Mouse (Mus musculus): ENCODE measurements around the gene Olfr761.
"Not testable (repeated sequence)": the region's sequence is repeated elsewhere in the genome, so short reads cannot be mapped to it uniquely, and the experiment has no call there.

The Olfr761 gene

DNA sequence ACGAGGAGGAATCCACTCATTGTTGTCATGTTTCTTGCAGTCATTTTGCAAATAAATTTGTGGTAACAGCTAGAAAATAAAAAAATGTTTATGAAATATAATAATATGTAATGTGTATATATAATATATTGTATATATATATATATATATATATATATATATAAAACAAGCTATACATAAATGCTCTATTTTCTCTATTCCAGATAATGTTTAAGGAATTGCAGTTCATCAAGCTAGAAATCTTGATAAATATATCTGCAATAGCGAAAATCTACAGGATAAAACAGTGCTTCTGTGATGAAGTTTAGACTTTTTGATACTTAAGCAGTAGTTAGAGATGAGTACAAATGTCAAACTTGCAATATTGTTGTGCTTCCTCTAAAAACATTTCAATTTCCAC is at the start of gene Olfr761:
Gene Olfr761, minus strand, starts transcription at position 101 of the 400 bp plus-strand sequence.
- DNase-seq (ENCODE audit: low read depth, low spot score): no peak

DNA sequence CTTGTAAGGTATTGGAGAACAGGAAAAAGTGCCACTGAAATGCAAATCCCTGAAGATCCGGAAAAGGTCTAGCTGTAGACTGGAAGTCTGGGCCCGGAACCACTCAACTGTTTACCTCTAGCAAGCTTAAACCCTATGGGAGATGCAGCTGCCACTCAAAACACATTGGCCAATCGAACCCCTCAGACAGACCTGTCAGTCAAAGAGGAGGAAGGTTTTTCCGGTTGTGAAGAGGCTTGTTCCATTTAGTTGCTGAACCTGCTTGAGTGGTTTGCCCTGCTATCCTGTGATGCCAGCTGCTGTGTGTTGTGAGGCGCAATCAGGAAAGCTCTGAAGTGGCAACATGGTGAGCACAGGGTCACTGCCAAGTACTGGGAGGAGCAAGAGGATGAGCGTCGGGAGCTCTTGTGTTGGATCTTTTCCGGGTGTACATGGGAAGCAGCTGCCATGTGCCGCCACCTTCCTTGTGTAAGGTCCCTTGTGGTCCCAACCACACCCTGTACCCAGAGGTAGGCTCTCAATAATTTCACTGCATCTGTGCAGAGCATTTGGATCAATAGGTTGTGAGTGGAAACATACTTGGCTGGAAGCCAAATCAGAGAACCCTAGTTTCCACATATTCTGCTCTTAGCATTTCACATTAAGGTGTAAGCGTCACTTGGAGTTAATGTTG is 42.9 kb upstream of the Olfr761 start:
- no peak for DNase-seq (ENCODE audit: low read depth, low spot score)

DNA sequence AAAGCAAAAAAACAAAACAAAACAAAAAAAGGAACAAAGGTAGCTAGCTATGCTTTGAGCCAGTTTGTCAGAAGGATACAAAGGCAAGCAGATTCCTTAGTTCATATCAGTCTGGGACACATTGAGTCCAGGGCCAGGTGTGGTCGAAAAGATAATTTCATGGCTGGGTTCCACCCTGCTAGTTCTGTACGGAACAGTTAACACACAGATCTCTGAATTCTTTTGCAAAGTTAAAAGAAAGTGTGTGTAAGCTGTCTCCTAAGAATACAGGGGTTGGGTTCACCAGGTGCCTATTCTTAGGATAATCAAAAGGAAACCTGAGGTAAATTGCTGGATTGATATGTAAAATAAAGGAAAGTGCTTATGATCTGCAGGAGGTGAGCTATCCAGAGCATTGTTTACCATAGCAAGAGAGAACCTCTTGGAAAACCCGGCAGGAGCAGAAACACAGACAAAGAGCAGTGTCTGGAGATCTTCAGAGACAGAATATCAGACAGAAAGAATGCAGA is 37.6 kb upstream of the Olfr761 start:
- no peak for DNase-seq (ENCODE audit: low read depth, low spot score)

DNA sequence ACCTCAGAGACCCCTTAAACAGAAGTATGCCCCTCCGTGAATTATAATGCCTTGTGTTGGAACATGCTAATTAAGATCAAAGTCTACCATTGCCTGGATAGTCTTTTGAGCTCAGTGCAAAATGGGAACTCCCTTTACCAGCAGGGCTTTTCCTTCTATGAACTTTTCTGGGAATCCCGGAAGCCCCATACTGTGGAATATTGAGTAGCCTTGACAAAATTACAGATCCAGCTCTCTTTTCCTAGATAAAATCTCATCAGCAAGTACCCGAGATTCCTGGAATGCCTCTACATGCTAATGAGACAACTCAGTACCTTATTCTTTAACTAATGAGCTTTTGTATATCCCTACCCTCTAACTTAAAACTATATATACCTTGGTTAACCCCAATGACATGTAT is 20.7 kb upstream of the Olfr761 start:
- no peak for DNase-seq (ENCODE audit: low read depth, low spot score)

DNA sequence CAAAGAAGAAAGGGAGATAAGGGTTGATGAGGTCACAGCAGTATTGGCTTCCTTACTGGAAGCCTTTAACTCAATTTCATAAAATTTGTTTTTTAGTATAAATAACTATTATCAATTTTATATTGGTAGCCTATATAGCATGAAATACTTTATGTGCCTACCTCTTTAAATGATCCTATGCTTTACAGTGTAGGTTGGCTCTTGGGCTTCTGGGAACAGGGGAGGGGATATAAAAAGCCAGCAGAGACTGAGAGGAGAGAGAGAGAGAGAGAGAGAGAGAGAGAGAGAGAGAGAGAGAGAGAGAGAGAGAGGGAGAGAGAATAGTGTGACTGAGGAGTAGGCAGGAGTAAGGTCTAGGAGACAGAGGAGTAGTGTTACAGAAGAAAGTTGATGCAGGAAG is 32.6 kb downstream of the Olfr761 start, which contains the start of gene Olfr128:
Gene Olfr128, plus strand, starts transcription at position 301 of the 400 bp plus-strand sequence.
- DNase-seq (ENCODE audit: low read depth, low spot score): no peak

DNA sequence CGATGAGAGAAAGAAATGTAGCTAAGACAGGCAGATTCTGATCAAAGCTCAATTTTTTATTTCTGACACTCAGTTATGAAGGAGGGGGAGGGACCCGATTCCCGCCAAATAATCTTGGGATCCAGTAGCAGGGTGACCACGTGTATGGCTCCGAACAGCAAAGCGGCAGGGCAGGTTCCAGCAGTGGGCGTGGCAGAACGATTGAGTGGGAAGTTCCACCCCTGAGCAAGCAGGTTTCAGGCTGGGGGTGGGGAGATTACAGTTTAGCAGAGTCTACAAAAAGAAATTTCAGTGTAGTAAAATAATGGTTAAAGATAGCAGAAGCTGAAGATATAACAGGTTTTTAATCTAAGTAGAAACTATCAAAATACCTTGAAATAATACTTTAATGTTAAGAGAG is 46.1 kb downstream of the Olfr761 start:
- DNase-seq (ENCODE audit: low read depth, low spot score): not testable (repeated sequence)
